Mouse (Mus musculus) lung, postnatal 0 days (tissue): ENCODE data around the gene Gclm.

ENCODE experiments used
- CTCF ChIP-seq: IDR thresholded peaks from 2 replicates; pipeline ENCODE4 v1.5.1; 2016; ENCODE audit warnings: antibody characterized with exemption, mild to moderate bottlenecking
- EP300 ChIP-seq: IDR thresholded peaks from 2 replicates; pipeline ENCODE4 v1.6.1; 2016; ENCODE audit warnings: antibody characterized with exemption, mild to moderate bottlenecking, control low read depth

GRCm38 (mm10) chr3:122292300-122293222, 47.2 kb downstream of the Gclm start:
- peak; percentile 50 for TF ChIP-seq CTCF
- no peak for TF ChIP-seq EP300
